In genomic region chr1:38130715-38131483, GRCm38 (mm10) we compare ENCODE assay signal across 8 mouse cellular contexts. TPM values are rescaled to one million over a fixed set of nuclear protein-coding genes. Genes with fewer than 3 reads are reported as not detected.
DNase-seq lines count a peak whose midpoint lies in the region; ATAC-seq lines count a peak whose summit lies in the region.

No protein-coding gene starts in this region.

- ATAC-seq in forebrain, embryonic 15.5 days (replicated peaks), result no peak
- ATAC-seq in neural tube, embryonic 15.5 days (ENCODE audit: low FRiP score), result no peak
- ATAC-seq in intestine, embryonic 16.5 days, result no peak

- H3K9me3 ChIP-seq in forebrain, embryonic 15.5 days, result no peaks in the 10 kb centered on the region
- H3K9me3 ChIP-seq in neural tube, embryonic 15.5 days (replicated peaks), result no peaks in the 10 kb centered on the region
- no peaks in the 10 kb centered on the region for H3K9me3 ChIP-seq in intestine, embryonic 16.5 days (ENCODE audit: control insufficient read depth, low read length)

- no peaks in the 10 kb centered on the region for H3K27me3 ChIP-seq in forebrain, embryonic 15.5 days
- no peaks in the 10 kb centered on the region for H3K27me3 ChIP-seq in neural tube, embryonic 15.5 days (replicated peaks)
- no peaks in the 10 kb centered on the region for H3K27me3 ChIP-seq in intestine, embryonic 16.5 days (replicated peaks; ENCODE audit: control insufficient read depth, insufficient read depth, low read length)

- no peak overlapping the region for H3K4me3 ChIP-seq in forebrain, embryonic 15.5 days
- H3K4me3 ChIP-seq in neural tube, embryonic 15.5 days (replicated peaks), result no peak overlapping the region
- no peak overlapping the region for H3K4me3 ChIP-seq in intestine, embryonic 16.5 days (ENCODE audit: low read length)

- no peak overlapping the region for H3K9ac ChIP-seq in forebrain, embryonic 15.5 days (replicated peaks)
- H3K9ac ChIP-seq in neural tube, embryonic 15.5 days (replicated peaks), result no peak overlapping the region
- no peak overlapping the region for H3K9ac ChIP-seq in intestine, embryonic 16.5 days (ENCODE audit: low read depth, low read length)

- peak; percentile 15 for DNase-seq in kidney, postnatal 10 days
- no peak for DNase-seq in kidney, adult 11 months
- peak; percentile 59 for DNase-seq in NIH3T3 (ENCODE audit: low read depth)
- no peak for DNase-seq in layer of hippocampus, postnatal 14 days (ENCODE audit: low spot score in 2 of 2)
- DNase-seq in gastrocnemius, postnatal 36 days, result no peak

- no peaks in the 10 kb centered on the region for H3K36me3 ChIP-seq in forebrain, embryonic 15.5 days
- no peaks in the 10 kb centered on the region for H3K36me3 ChIP-seq in neural tube, embryonic 15.5 days
- H3K36me3 ChIP-seq in intestine, embryonic 16.5 days (ENCODE audit: control insufficient read depth, insufficient read depth, low read length), result no peaks in the 10 kb centered on the region

- peak overlapping the region; percentile 92; the same call in 1 of the 2 replicates for H3K27ac ChIP-seq in forebrain, embryonic 15.5 days (replicated peaks)
- H3K27ac ChIP-seq in neural tube, embryonic 15.5 days (replicated peaks), result peak overlapping the region; percentile 94; the same call in 1 of the 2 replicates
- no peak overlapping the region for H3K27ac ChIP-seq in intestine, embryonic 16.5 days (ENCODE audit: low read length)

- peaks cover 33% of the 10 kb centered on the region for H3K4me1 ChIP-seq in forebrain, embryonic 15.5 days
- H3K4me1 ChIP-seq in neural tube, embryonic 15.5 days, result peaks cover 28% of the 10 kb centered on the region
- H3K4me1 ChIP-seq in intestine, embryonic 16.5 days (ENCODE audit: control insufficient read depth, insufficient read depth, low read length), result peaks cover 9% of the 10 kb centered on the region; the same call in 1 of the 2 replicates

- H3K4me2 ChIP-seq in forebrain, embryonic 15.5 days (replicated peaks), result no peak overlapping the region
- H3K4me2 ChIP-seq in neural tube, embryonic 15.5 days, result peak overlapping the region; percentile 76; the same call in 1 of the 2 replicates
- H3K4me2 ChIP-seq in intestine, embryonic 16.5 days (ENCODE audit: low read depth, low read length), result no peak overlapping the region

- 52% methylated on average over 10 of the region's 10 CpGs for WGBS in forebrain, embryonic 15.5 days
- 54% methylated on average over 10 of the region's 10 CpGs for WGBS in neural tube, embryonic 15.5 days
- WGBS in intestine, embryonic 16.5 days, result 52% methylated on average over 10 of the region's 10 CpGs

- intact Hi-C loops in gastrocnemius, postnatal 36 days (cut with DNase I), result loop anchor here (5.0 to 10.0 kb wide), 3 partner anchors 236 to 456 kb away; partner anchors contain the start of genes Mitd1 and Mrpl30

RNA-seq across cellular contexts. Expression of gene Rev1, which starts 1.3 kb away (rescaled TPM):
- polyA plus RNA-seq in forebrain, embryonic 15.5 days (2015; fragmentation: Nextera tagmentation; extraction: Ambion mirVana), result 39.4 and 42.8 TPM in 2 replicates
- 30.2 and 35.3 TPM in 2 replicates for polyA plus RNA-seq in neural tube, embryonic 15.5 days (2015; fragmentation: Nextera tagmentation; extraction: Ambion mirVana)
- total RNA-seq in layer of hippocampus, postnatal 14 days (2021), result 10 to 100 TPM; 33.0 to 36.4 TPM
- 10 to 100 TPM; 15.5 to 18.7 TPM for total RNA-seq in gastrocnemius, postnatal 36 days (2021)
- 13.5 and 16.6 TPM in 2 replicates for polyA plus RNA-seq in intestine, embryonic 16.5 days (2015; fragmentation: Nextera tagmentation; extraction: Ambion mirVana)

Comparison
In these comparisons a context has a peak if more than half of its experiments do, and no peak if none do; other contexts are left out.
1. DNase-seq: peak in kidney, postnatal 10 days (single experiment) and NIH3T3 (single experiment); none in kidney, adult 11 months (single experiment), layer of hippocampus, postnatal 14 days (0 of 2) and gastrocnemius, postnatal 36 days (0 of 2).